Mouse (Mus musculus): Measurements from ENCODE around the gene Dock1.

Dock1 gene

DNA sequence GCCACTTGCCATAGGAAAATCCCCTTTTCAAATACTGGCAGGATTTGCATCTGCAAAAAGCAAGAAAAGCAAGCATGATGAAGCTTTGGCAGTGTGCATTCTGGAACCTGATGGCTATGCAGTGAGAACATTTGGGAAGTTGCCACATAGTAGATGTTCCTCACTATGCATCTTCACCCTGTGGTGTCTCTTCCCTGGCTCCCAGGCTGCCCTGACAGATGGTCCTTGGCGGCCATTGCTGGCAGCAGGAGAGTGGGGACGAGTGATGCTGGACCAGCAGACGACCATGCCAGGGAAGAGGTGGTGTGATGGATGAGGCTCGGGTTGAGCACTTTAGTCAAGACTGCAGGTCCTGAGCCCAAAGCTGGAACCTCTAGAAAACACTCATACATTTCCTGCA lies 462.0 kb downstream of the Dock1 start:
- no peak for DNase-seq (ENCODE audit: low read depth in 1 of 2, low spot score in 2 of 2)

DNA sequence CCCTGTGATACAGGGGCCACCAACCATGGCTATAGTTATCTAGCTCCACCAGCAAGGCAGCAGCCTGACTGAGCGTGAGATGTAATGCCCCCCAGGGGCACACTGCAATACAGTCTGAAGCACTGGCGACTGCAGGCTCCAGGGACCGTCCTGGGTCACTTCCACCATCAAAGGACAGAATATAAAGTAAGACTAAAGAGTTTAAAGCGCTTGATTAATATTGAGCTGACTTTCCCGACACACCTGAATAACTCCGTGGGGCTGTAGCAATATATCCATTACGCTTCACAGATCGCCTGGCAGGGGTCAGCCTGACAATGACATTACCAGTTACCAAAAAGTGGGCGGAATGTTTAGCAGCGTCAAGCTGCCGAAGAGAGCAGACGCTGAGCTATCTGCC lies 464.2 kb downstream of the Dock1 start:
- no peak for DNase-seq (ENCODE audit: low read depth in 1 of 2, low spot score in 2 of 2)

DNA sequence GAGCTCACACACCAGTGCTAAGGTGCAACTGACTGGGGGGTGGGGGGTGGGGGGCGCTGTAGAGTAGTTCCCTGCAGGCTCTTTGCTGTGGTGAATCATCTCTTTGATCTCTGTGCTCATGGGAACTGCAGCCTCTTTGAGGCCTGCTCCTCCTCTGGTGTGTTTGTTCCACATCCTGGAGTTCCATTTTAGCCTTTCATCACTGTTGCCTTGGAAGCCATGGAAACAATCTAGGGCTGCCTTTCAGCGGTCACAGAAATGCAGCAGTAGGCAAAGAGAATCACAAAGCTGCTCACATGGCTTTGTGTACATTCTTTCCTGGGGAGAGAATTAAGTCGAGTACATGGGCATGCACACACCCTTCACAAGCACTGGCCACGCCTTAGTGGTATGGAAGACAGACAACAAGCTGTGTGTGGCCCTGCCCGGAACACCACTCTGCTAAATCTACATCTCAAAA lies 468.7 kb downstream of the Dock1 start:
- no peak for DNase-seq (ENCODE audit: low read depth in 1 of 2, low spot score in 2 of 2)

DNA sequence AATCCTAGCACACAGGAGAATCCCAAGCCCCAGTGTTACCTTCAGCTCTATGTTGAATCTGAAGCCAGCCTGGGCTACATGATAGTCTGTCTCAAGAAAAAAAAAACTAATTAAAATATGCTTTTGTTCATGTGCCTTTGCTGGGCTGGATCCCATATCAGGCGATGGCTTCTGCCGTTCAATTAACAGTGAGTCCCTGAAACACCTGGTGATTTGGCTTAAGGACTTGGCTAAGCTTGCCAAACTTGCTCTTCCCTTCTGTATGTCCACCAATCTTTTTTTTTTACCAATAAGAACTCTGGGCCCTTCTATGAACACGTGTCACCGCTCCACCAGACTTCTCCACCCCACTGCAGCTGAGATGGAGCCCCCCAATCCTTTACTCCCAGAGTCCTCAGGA lies 474.3 kb downstream of the Dock1 start:
- no peak for DNase-seq (ENCODE audit: low read depth in 1 of 2, low spot score in 2 of 2)

DNA sequence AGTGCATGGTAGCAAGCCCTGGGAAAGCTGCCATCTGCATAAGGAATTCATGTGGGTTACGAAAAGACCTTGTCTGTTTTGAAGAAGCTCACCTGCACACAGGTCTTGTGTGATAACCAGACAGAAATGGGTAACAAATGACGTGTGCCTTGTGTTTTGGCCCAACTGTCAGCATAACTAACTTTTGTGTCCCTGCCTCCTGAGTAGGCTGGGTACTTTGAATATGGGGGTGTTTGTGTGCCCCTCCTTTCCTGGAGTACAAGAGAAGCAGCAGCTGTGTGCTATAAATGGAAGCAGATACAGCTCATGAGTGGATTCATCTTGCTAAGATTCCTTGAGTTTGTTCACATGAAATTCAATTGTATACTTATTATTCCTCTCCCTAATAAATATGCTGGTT lies 480.5 kb downstream of the Dock1 start:
- no peak for DNase-seq (ENCODE audit: low read depth in 1 of 2, low spot score in 2 of 2)

DNA sequence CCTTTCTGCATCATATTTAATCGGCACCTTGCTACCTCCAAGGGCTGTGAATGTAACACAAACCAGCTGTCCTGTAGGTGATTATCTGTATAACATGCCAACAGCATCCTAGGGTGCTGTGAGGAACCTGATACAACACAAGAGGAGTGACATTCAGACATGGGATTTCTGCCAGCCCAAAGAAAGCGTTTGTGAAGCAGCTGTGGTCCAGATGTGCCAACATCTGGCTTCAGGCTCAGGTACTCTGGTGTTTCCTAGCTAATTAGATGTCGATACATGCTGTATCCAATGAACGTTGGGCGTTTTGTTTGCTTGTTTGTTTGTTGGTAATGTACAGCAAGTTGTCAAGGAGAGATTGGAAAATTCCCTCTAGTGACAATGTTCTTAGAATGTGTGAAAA lies 487.1 kb downstream of the Dock1 start:
- no peak for DNase-seq (ENCODE audit: low read depth in 1 of 2, low spot score in 2 of 2)

DNA sequence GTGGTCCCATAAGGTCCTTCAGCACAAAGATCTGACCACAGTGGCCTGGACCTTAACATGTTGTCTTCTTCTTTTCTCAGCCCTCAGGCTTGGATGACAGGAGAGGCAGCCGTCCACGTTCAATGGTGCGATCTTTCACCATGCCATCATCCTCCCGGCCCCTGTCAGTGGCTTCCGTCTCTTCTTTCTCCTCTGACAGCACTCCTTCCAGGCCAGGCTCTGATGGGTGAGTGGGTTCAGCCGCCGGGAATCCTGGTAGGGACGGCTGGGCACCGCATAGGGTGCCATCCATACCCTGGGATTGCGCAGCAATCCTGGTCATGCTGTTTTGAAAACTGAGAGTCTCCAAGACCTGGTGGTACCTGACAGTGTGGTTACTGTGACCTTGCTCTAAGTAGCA lies 487.9 kb downstream of the Dock1 start:
- no peak for DNase-seq (ENCODE audit: low read depth in 1 of 2, low spot score in 2 of 2)

DNA sequence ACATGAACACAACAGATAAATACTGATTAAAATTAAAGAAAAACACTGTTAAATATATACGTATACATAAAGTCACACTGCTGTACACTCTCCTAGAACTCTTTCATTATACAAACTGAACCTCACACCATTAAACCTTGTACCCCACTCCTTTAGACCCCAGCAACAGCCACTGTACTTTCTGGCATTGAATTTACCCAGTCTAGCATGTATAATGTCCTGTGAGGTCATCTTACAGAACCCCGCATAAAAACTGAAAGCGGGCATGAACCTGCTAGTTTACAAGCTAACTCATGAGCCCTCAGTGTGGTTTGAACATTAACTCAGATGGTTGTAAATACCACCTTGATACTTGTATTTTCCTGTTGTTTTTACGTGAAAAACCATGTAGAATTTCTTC lies 489.2 kb downstream of the Dock1 start:
- no peak for DNase-seq (ENCODE audit: low read depth in 1 of 2, low spot score in 2 of 2)

DNA sequence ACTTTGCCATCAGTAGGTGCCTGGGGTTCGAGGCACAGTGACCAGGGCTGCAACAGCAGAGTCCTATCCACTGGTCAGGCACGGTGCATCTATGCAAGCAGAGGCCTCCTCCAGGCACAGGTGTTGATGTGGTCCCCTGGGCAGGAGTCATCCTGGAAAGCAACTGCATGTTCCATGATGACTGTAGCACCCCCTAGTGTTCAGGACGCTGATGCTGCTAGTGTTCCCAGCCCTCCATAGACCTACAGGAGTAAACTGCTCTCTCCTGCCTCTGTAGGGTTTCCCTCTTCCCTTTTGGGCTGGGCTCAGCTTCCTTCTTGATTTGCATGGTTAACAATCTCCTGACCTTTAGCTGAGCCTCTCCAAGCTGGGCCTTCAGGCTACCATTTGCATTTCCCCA lies 494.7 kb downstream of the Dock1 start:
- no peak for DNase-seq (ENCODE audit: low read depth in 1 of 2, low spot score in 2 of 2)

DNA sequence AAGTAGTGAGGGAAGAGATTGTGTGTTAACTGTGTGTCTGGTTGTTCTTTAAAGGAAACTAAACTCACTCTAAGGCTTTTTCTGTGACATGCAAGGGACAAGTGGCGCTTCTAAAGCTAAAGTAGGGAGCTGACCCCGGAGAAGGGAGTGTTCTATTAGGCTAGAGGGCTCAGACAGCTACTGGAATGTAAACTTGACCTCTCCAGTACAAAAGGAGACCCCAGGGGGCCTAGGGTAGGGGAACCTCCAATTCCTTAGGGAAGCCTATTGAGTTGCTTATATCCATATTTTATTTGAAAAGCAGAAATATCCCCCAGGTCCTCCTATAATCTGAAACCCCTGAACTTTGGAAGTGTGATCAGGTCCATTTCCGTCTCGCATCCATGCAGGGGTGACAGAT lies 499.5 kb downstream of the Dock1 start:
- DNase-seq (ENCODE audit: low read depth in 1 of 2, low spot score in 2 of 2), result no peak

DNA sequence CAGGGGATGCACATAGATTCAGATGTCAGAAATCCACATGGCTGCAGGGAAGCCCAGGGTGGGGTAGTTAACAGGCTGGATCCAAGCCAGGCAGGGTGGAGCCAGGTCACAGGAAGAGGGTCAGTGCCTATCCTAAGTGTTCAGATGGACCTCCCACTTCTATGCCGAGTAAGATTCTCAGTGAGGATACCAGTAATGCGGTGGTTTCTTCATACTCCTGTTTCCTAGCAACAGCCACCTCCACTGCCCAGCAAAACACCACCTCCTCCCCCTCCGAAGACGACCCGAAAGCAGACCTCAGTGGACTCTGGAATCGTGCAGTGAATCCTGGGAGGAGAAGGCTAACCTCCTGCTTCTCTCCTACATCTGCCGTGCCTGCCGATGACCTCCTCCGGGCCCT lies 501.8 kb downstream of the Dock1 start:
- no peak for DNase-seq (ENCODE audit: low read depth in 1 of 2, low spot score in 2 of 2)

DNA sequence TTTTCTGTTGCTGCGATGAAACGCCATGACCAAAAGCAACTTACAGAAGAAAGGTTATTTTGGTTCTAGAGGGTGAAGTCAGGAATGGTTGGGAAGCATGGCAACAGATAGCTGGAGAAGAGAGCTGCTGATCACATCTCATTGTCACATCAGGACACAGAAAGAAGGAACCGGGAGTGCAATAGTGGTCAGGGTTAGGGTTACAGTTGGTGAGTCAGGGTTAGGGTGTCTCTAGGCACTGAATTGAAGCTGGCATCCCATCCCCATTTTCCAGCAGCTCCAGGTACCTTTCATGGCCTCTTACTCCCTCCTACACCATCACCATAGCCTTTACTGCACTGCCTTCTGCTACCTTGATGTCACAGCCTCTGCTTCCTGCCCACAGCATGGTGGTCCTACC lies 523.7 kb downstream of the Dock1 start:
- no peak for DNase-seq (ENCODE audit: low read depth in 1 of 2, low spot score in 2 of 2)

DNA sequence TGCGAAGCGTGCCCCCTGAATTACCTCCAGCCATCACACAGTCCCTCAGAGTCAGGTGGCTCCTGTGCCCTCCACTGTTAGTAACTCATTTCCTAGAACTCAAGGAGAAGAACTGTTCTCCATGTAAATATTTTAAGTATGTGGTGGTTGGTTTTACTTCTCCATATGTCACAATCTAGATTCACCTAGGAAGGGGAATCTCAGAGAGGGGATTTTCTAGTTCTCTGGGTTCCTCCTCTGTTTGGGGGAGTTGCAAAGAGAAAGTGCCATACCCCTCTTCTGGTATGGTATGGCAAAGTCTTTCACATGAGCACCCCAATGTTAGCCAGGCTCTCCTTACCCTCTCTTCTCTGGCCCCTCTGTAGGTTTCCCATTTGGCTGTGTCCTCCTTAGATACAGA lies 525.2 kb downstream of the Dock1 start:
- no peak for DNase-seq (ENCODE audit: low read depth in 1 of 2, low spot score in 2 of 2)

DNA sequence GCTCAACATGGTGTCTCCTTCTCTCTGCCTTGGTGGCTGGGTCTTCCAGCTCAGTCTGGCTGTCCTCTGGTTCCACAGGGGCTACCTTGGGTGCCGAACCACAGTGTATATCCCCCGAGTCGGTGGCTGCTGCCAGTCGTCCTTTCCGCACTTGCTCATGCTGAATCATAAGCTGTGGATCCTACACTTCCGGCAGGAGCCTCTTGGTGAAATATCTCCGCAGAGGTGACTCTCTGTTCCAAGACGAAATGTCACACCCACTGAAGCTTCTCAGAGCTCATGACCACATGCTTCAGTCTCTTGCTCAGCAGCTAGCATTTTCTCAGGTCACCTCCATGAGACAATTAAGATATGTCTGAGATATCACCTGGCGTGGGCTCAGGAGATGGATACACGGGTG lies 526.4 kb downstream of the Dock1 start:
- no peak for DNase-seq (ENCODE audit: low read depth in 1 of 2, low spot score in 2 of 2)

DNA sequence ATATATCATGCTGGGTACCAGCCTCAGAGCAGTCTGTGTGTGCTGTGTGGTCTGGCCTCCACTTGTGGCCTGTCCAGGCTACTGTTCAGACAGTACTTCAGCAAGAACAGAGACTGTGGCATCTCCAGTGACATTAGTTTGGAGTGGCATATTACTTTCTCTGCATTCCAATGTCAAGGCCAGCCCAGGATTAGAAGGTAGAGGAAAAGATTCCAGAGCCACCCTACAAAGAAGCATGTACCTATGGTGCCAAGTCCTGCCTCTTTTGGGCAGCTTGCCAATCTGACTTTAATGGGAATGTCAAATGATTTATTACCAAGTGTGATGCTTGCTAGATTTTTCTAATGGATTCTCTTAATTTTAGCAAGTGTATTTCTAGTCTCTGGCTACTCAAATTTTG lies 533.5 kb downstream of the Dock1 start:
- DNase-seq (ENCODE audit: low read depth in 1 of 2, low spot score in 2 of 2), result no peak

DNA sequence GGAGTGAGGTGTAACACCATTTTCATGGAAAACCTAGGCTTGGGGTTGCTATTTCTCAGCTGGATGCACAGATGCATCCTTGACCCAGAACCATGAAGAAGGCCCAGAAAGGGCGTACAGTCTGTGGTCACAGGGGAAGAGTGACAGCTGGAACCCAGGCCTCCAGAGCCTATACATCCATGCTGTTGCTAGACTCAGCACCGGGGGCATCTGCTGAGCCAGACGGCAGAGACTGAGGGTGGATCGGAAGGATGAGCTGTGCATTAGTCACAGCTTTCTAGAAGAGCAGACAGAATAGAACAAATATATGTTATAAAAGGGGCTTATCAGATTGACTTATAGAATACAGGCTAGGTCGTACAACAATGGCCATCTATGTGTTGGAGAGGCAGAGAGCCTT lies 534.7 kb downstream of the Dock1 start:
- no peak for DNase-seq (ENCODE audit: low read depth in 1 of 2, low spot score in 2 of 2)

DNA sequence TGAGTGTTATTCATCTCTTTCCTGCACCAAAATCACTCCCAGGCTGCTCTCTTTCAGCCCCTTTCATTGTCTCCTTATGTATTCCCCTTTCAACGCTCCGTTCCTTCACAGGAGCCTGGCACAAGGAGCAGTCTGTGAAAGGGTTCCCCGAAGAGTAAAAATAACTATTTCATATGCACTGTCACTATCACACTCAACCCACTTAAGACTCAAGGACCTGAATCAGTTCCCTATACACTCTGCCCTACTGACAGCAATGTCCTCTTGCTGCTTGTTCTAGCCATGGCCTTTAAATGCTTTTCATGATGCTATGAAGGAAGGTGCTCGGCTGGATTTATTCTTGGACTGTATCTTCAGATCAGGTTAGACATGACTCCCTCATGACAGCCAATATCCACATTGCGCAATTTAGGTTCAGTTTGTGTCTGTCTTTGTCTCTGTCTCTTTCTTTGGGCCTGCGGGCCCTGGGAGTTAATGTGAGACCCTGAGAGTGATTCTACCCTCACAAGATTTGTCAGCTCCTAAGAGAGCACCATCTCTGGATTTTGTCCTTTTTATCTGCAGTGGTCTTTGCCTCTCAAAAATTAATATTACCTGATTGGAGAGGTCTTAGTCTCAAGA lies 538.6 kb downstream of the Dock1 start:
- DNase-seq (ENCODE audit: low read depth in 1 of 2, low spot score in 2 of 2), result no peak

DNA sequence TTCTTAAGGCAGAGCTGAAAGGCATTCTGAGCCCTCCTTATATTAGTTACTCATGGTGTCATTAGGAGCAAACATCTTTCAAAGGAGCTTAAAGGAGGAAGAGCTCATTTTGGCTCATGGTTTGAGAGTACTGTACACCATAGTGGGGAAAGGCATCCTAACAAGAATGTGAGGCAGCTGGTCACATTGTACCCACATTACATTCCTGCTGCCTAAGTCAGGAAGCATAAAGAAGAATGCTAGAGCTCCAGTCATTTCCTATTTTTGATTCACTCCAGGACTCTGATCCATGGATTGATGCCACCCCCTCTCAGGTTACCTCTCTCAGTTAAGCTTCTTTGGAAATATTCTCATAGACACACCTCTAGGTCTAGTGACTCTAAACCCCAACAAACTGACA lies 539.8 kb downstream of the Dock1 start:
- DNase-seq (ENCODE audit: low read depth in 1 of 2, low spot score in 2 of 2), result no peak

DNA sequence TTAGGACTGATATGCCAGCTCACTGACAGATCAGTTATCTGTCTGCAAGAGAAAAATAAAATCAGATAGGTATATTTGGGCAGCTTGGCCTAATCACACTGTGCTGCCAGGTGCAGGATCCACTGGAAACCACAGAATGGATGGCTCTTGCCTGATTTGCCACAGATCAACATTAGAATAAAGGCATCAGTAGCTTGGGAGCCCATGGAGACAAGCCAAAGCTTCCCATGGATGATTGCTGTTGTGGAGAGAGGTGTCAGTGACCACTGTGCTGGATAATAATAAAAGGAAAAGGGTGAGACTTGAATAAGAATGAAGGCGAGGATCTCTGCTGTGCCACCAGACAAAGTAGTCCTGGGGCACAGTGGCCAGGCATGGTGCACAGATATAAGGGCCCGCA lies 540.4 kb downstream of the Dock1 start:
- no peak for DNase-seq (ENCODE audit: low read depth in 1 of 2, low spot score in 2 of 2)

DNA sequence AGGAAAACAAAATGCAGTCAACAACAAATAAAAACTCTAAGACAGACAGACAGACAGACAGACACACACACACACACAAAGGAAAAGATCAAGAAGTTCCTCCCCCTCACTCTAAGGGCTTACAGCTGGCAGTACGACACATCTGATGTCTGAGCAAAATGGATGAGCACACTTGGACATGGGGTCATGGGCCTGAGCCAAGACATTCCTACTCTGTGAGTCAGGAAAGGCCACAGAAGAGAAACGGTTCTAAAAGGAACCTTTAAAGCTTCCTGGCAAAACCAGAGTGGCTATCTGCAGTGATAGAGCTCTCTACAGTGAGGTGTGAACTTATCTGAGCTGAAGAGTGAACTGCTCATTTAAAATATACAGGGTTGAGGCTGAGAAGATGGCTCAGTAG lies 542.1 kb downstream of the Dock1 start:
- no peak for DNase-seq (ENCODE audit: low read depth in 1 of 2, low spot score in 2 of 2)

DNA sequence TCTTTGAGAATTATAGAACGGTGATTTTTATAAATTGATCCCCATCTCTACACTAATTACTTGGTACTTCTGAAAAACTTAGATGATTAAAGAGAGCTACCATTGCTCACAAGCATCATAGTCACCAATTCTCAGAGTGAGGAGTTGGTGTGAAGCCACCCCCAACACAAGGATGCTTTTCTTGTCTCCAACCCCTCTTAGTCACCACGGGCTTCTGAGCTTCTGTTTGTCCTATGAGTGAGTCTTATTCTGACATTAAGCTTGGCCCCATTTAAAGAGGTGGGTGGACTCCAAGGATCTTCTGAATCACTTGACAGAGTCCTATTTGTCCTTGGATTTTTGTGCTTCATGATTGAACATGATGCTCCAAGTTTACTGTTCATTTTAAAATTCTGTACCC lies 551.0 kb downstream of the Dock1 start:
- no peak for DNase-seq (ENCODE audit: low read depth in 1 of 2, low spot score in 2 of 2)

All from monocyte, adult 2 months (primary cell).